Mouse (Mus musculus) thymus, postnatal 14 days (tissue): ENCODE results near the gene Il10ra.

Source experiments
- DNase-seq: peaks from one replicate; pipeline ENCODE4 v3.0.0; 2021

Il10ra gene

GRCm38 (mm10) chr9:45255967-45256366 lies 13.0 kb downstream of the Il10ra start:
- no peak for DNase-seq

GRCm38 (mm10) chr9:45255431-45255830 lies 13.5 kb downstream of the Il10ra start:
- no peak for DNase-seq

GRCm38 (mm10) chr9:45254605-45255004 lies 14.3 kb downstream of the Il10ra start:
- no peak for DNase-seq

GRCm38 (mm10) chr9:45254021-45254420 lies 14.9 kb downstream of the Il10ra start:
- no peak for DNase-seq

- no peak for DNase-seq
Observed at GRCm38 (mm10) chr9:45252395-45252794, 16.6 kb downstream of the Il10ra start.

GRCm38 (mm10) chr9:45251990-45252389 lies 17.0 kb downstream of the Il10ra start:
- DNase-seq = no peak

GRCm38 (mm10) chr9:45251281-45251680 lies 17.7 kb downstream of the Il10ra start:
- DNase-seq = peak; percentile 73

GRCm38 (mm10) chr9:45250306-45250705 lies 18.6 kb downstream of the Il10ra start:
- DNase-seq = peak; percentile 73

GRCm38 (mm10) chr9:45247536-45247935 lies 21.4 kb downstream of the Il10ra start:
- no peak for DNase-seq

- no peak for DNase-seq
Observed at GRCm38 (mm10) chr9:45246060-45246459, 22.9 kb downstream of the Il10ra start.

GRCm38 (mm10) chr9:45245432-45245831 lies 23.5 kb downstream of the Il10ra start:
- no peak for DNase-seq

GRCm38 (mm10) chr9:45241397-45241796 lies 27.6 kb downstream of the Il10ra start:
- peak; percentile 37 for DNase-seq

GRCm38 (mm10) chr9:45236744-45237143 lies 32.2 kb downstream of the Il10ra start:
- DNase-seq = peak; percentile 45

GRCm38 (mm10) chr9:45235668-45236227 lies 33.2 kb downstream of the Il10ra start:
- DNase-seq = peak; percentile 29

- DNase-seq = no peak
Observed at GRCm38 (mm10) chr9:45229359-45229758, 39.6 kb downstream of the Il10ra start.

GRCm38 (mm10) chr9:45221567-45221966 lies 47.4 kb downstream of the Il10ra start:
- DNase-seq = peak; percentile 97

GRCm38 (mm10) chr9:45219644-45220043 lies 49.3 kb downstream of the Il10ra start:
- no peak for DNase-seq

GRCm38 (mm10) chr9:45215526-45216179 lies 53.3 kb downstream of the Il10ra start:
- DNase-seq = peak; percentile 55

GRCm38 (mm10) chr9:45212001-45212400 lies 56.9 kb downstream of the Il10ra start:
- DNase-seq = no peak

- peak; percentile 51 for DNase-seq
Observed at GRCm38 (mm10) chr9:45207015-45207743, 61.8 kb downstream of the Il10ra start.

- DNase-seq = no peak
Observed at GRCm38 (mm10) chr9:45206121-45206520, 62.8 kb downstream of the Il10ra start.

- DNase-seq = no peak
Observed at GRCm38 (mm10) chr9:45205143-45205542, 63.8 kb downstream of the Il10ra start.
